Mouse (Mus musculus): Measurements from ENCODE around the gene Lrp2bp. TPM values are rescaled to one million over a fixed set of nuclear protein-coding genes. Genes with fewer than 3 reads are reported as not detected.

The Lrp2bp gene
- 0.29 and 0.34 TPM in 2 replicates for polyA plus RNA-seq (2012; rRNA removed)

- no peaks in the 10 kb centered on the region for H3K4me1 ChIP-seq (ENCODE audit: control insufficient read depth, insufficient read depth, low read length)
- peak within 1 kb of the TSS; percentile 92 for H3K27ac ChIP-seq (ENCODE audit: insufficient read depth, low read length)
- peak within 1 kb of the TSS; percentile 71 for H3K4me3 ChIP-seq (replicated peaks; ENCODE audit: insufficient read depth, low read depth, low read length)
- under 1% methylated on average over 22 of the region's 22 CpGs for WGBS
- H3K27me3 ChIP-seq (ENCODE audit: control insufficient read depth, insufficient read depth, low read length) = no peaks in the 10 kb centered on the region
- TF ChIP-seq POLR2A (IDR thresholded peaks at IDR 0.05; ENCODE audit: borderline replicate concordance, insufficient read depth, low read length) = no peak
- TF ChIP-seq CTCF (IDR thresholded peaks at IDR 0.05; ENCODE audit: borderline replicate concordance, insufficient read depth, low read depth, low read length) = no peak
- peak in 1 of 2 experiments; percentile 63 for DNase-seq
Observed at GRCm38 (mm10) chr8:45999138-45999783, at the start of gene Lrp2bp. Lrp2bp (plus strand) TSS chr8:45999303.

GRCm38 (mm10) chr8:45950622-45951021 lies 48.5 kb upstream of the Lrp2bp start:
- WGBS = 59% methylated on average over 2 of the region's 2 CpGs
- TF ChIP-seq CTCF (IDR thresholded peaks at IDR 0.05; ENCODE audit: borderline replicate concordance, insufficient read depth, low read depth, low read length) = no peak
- TF ChIP-seq POLR2A (IDR thresholded peaks at IDR 0.05; ENCODE audit: borderline replicate concordance, insufficient read depth, low read length) = no peak
- Histone ChIP-seq H3K27me3 (ENCODE audit: control insufficient read depth, insufficient read depth, low read length) (no peaks in the 10 kb centered on the region), H3K4me1 (ENCODE audit: control insufficient read depth, insufficient read depth, low read length) (no peaks in the 10 kb centered on the region), H3K27ac (ENCODE audit: insufficient read depth, low read length) (no peak overlapping the region), H3K4me3 (replicated peaks; ENCODE audit: insufficient read depth, low read depth, low read length) (no peak overlapping the region)
- DNase-seq = no peak

- 97% methylated on average over 12 of the region's 12 CpGs for WGBS
- no peak overlapping the region for H3K4me3 ChIP-seq (replicated peaks; ENCODE audit: insufficient read depth, low read depth, low read length)
Observed at GRCm38 (mm10) chr8:45970894-45971293, 28.2 kb upstream of the Lrp2bp start.

GRCm38 (mm10) chr8:45973988-45974505 lies 25.1 kb upstream of the Lrp2bp start:
- 63% methylated on average over 8 of the region's 8 CpGs for WGBS

More at GRCm38 (mm10) chr8:45970894-45971293, 28.2 kb upstream of the Lrp2bp start:
- Histone ChIP-seq H3K4me1 (ENCODE audit: control insufficient read depth, insufficient read depth, low read length) (peaks cover 3% of the 10 kb centered on the region; the same call in 1 of the 2 replicates), H3K27ac (ENCODE audit: insufficient read depth, low read length) (no peak overlapping the region), H3K27me3 (ENCODE audit: control insufficient read depth, insufficient read depth, low read length) (no peaks in the 10 kb centered on the region)
- DNase-seq = no peak
- TF ChIP-seq POLR2A (IDR thresholded peaks at IDR 0.05; ENCODE audit: borderline replicate concordance, insufficient read depth, low read length) (no peak), CTCF (IDR thresholded peaks at IDR 0.05; ENCODE audit: borderline replicate concordance, insufficient read depth, low read depth, low read length) (no peak)

GRCm38 (mm10) chr8:45975126-45975836 lies 23.8 kb upstream of the Lrp2bp start, which contains the start of the genes 1700029J07Rik and Ufsp2:
1700029J07Rik (minus strand) TSS chr8:45975252.
Ufsp2 (plus strand) TSS chr8:45975528.
- Histone ChIP-seq H3K4me3 (replicated peaks; ENCODE audit: insufficient read depth, low read depth, low read length) (peak within 1 kb of the TSS; percentile 88), H3K4me1 (ENCODE audit: control insufficient read depth, insufficient read depth, low read length) (peaks cover 3% of the 10 kb centered on the region; the same call in 1 of the 2 replicates), H3K27ac (ENCODE audit: insufficient read depth, low read length) (peak within 1 kb of the TSS; percentile 22), H3K27me3 (ENCODE audit: control insufficient read depth, insufficient read depth, low read length) (no peaks in the 10 kb centered on the region)
- under 1% methylated on average over 57 of the region's 57 CpGs for WGBS
- peak; percentile 98 to 99 for DNase-seq
- TF ChIP-seq POLR2A (IDR thresholded peaks at IDR 0.05; ENCODE audit: borderline replicate concordance, insufficient read depth, low read length) (peak; percentile 94), CTCF (IDR thresholded peaks at IDR 0.05; ENCODE audit: borderline replicate concordance, insufficient read depth, low read depth, low read length) (peak; percentile 27; the same call in 1 of the 2 replicates)

More at GRCm38 (mm10) chr8:45973988-45974505, 25.1 kb upstream of the Lrp2bp start:
- H3K27me3 ChIP-seq (ENCODE audit: control insufficient read depth, insufficient read depth, low read length) = no peaks in the 10 kb centered on the region
- no peak overlapping the region for H3K27ac ChIP-seq (ENCODE audit: insufficient read depth, low read length)
- DNase-seq = no peak
- TF ChIP-seq CTCF (IDR thresholded peaks at IDR 0.05; ENCODE audit: borderline replicate concordance, insufficient read depth, low read depth, low read length) (no peak), POLR2A (IDR thresholded peaks at IDR 0.05; ENCODE audit: borderline replicate concordance, insufficient read depth, low read length) (no peak)
- H3K4me3 ChIP-seq (replicated peaks; ENCODE audit: insufficient read depth, low read depth, low read length) = no peak overlapping the region
- H3K4me1 ChIP-seq (ENCODE audit: control insufficient read depth, insufficient read depth, low read length) = peaks cover 3% of the 10 kb centered on the region; the same call in 1 of the 2 replicates

GRCm38 (mm10) chr8:45975837-45976468 lies 23.1 kb upstream of the Lrp2bp start:
- H3K27ac ChIP-seq (ENCODE audit: insufficient read depth, low read length) = no peak overlapping the region
- H3K27me3 ChIP-seq (ENCODE audit: control insufficient read depth, insufficient read depth, low read length) = no peaks in the 10 kb centered on the region
- peak overlapping the region; percentile 88 for H3K4me3 ChIP-seq (replicated peaks; ENCODE audit: insufficient read depth, low read depth, low read length)
- H3K4me1 ChIP-seq (ENCODE audit: control insufficient read depth, insufficient read depth, low read length) = peaks cover 3% of the 10 kb centered on the region; the same call in 1 of the 2 replicates
- no peak for DNase-seq
- 58% methylated on average over 11 of the region's 11 CpGs for WGBS
- TF ChIP-seq CTCF (IDR thresholded peaks at IDR 0.05; ENCODE audit: borderline replicate concordance, insufficient read depth, low read depth, low read length) (no peak), POLR2A (IDR thresholded peaks at IDR 0.05; ENCODE audit: borderline replicate concordance, insufficient read depth, low read length) (no peak)

- Histone ChIP-seq H3K4me3 (replicated peaks; ENCODE audit: insufficient read depth, low read depth, low read length) (no peak overlapping the region), H3K27me3 (ENCODE audit: control insufficient read depth, insufficient read depth, low read length) (no peaks in the 10 kb centered on the region), H3K27ac (ENCODE audit: insufficient read depth, low read length) (no peak overlapping the region), H3K4me1 (ENCODE audit: control insufficient read depth, insufficient read depth, low read length) (no peaks in the 10 kb centered on the region)
- no peak for TF ChIP-seq CTCF (IDR thresholded peaks at IDR 0.05; ENCODE audit: borderline replicate concordance, insufficient read depth, low read depth, low read length)
- no peak for TF ChIP-seq POLR2A (IDR thresholded peaks at IDR 0.05; ENCODE audit: borderline replicate concordance, insufficient read depth, low read length)
- WGBS = 72% methylated on average over 3 of the region's 3 CpGs
- no peak for DNase-seq
Observed at GRCm38 (mm10) chr8:45986665-45987064, 12.4 kb upstream of the Lrp2bp start.
